ENCODE assay signal across 23 mouse cellular contexts in the genomic region with DNA sequence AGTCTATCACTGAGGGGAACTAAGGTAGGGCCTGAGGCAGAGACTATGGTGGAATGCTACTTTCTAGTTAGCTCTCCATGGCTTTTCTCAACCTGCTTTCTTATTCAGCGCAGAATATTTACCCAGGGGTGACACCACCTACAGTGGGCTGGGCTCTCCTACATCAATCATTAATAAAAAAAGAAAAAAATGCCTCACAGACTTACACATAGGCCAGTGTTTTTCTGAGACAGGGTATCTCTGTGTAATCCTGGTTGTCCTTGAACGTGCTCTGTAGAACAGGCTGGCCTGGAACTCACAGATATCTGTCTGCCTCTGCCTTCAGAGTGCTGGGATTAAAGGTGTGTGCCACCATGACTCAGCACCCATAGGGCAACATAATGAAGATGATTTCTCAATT. TPM values are rescaled to one million over a fixed set of nuclear protein-coding genes. Genes with fewer than 3 reads are reported as not detected.
A peak's percentile ranks its signal among the peaks of the same experiment; 100 is the strongest.
DNase-seq lines count a peak whose midpoint lies in the region; ATAC-seq and TF ChIP-seq lines count a peak whose summit lies in the region.
"Had no signal": no experiment of that assay in that cellular context is flagged by ENCODE, and none has a peak within 500 bp of the region (broad histone marks: within the 10 kb centered on the region; RNA-seq: fewer than 3 reads in every experiment).

No protein-coding gene starts in this region.

- peak; percentile 61 for DNase-seq in midbrain, embryonic 11.5 days (ENCODE audit: low spot score, missing footprints)
- DNase-seq in testis, postnatal 14 days (ENCODE audit: low spot score), result no peak
- no peak for DNase-seq in heart, adult 2 months
- DNase-seq: adrenal gland, adult 2 months; adrenal gland, postnatal 10 days; adrenal gland, postnatal 25 days; cerebellum, adult 11 months; cerebellum, adult 18-20 months; cerebellum, adult 8-10 months; cerebellum, adult 9-11 months; cerebellum, postnatal 14 days; cerebellum, postnatal 36 days; embryo, embryonic 11 days had no signal

- no peaks in the 10 kb centered on the region for H3K27me3 ChIP-seq in midbrain, embryonic 11.5 days (ENCODE audit: control insufficient read depth, insufficient read depth, low read length)
- H3K27me3 ChIP-seq in midbrain, embryonic 15.5 days (replicated peaks), result no peaks in the 10 kb centered on the region
- no peaks in the 10 kb centered on the region for H3K27me3 ChIP-seq in intestine, embryonic 16.5 days (replicated peaks; ENCODE audit: control insufficient read depth, insufficient read depth, low read length)
- H3K27me3 ChIP-seq in stomach, embryonic 15.5 days (replicated peaks), result no peaks in the 10 kb centered on the region
- H3K27me3 ChIP-seq in heart, adult 2 months (ENCODE audit: control insufficient read depth, insufficient read depth, low read length), result no peaks in the 10 kb centered on the region
- H3K27me3 ChIP-seq: embryonic facial prominence, embryonic 13.5 days; embryonic facial prominence, embryonic 15.5 days had no signal

- no peak overlapping the region for H3K4me2 ChIP-seq in midbrain, embryonic 11.5 days
- H3K4me2 ChIP-seq in midbrain, embryonic 15.5 days, result no peak overlapping the region
- H3K4me2 ChIP-seq in intestine, embryonic 16.5 days (ENCODE audit: low read depth, low read length), result no peak overlapping the region
- no peak overlapping the region for H3K4me2 ChIP-seq in stomach, embryonic 15.5 days
- H3K4me2 ChIP-seq: embryonic facial prominence, embryonic 13.5 days; embryonic facial prominence, embryonic 15.5 days; forebrain, embryonic 12.5 days had no signal

- no peak for TF ChIP-seq CTCF in heart, adult 2 months (IDR thresholded peaks at IDR 0.05)

- no peak overlapping the region for H3K27ac ChIP-seq in midbrain, embryonic 11.5 days (ENCODE audit: low read depth, low read length)
- no peak overlapping the region for H3K27ac ChIP-seq in midbrain, embryonic 15.5 days
- H3K27ac ChIP-seq in intestine, embryonic 16.5 days (ENCODE audit: low read length), result no peak overlapping the region
- no peak overlapping the region for H3K27ac ChIP-seq in stomach, embryonic 15.5 days
- H3K27ac ChIP-seq in heart, adult 2 months, result no peak overlapping the region
- H3K27ac ChIP-seq: embryonic facial prominence, embryonic 13.5 days; embryonic facial prominence, embryonic 15.5 days; forebrain, embryonic 10.5 days; forebrain, embryonic 12.5 days had no signal

- no peaks in the 10 kb centered on the region for H3K36me3 ChIP-seq in midbrain, embryonic 11.5 days (ENCODE audit: control insufficient read depth, insufficient read depth, low read length)
- H3K36me3 ChIP-seq in midbrain, embryonic 15.5 days (replicated peaks), result no peaks in the 10 kb centered on the region
- H3K36me3 ChIP-seq in intestine, embryonic 16.5 days (ENCODE audit: control insufficient read depth, insufficient read depth, low read length), result no peaks in the 10 kb centered on the region
- no peaks in the 10 kb centered on the region for H3K36me3 ChIP-seq in stomach, embryonic 15.5 days
- H3K36me3 ChIP-seq in heart, adult 2 months (ENCODE audit: control insufficient read depth, insufficient read depth, low read length), result no peaks in the 10 kb centered on the region
- H3K36me3 ChIP-seq: embryonic facial prominence, embryonic 13.5 days; embryonic facial prominence, embryonic 15.5 days; forebrain, embryonic 10.5 days; forebrain, embryonic 12.5 days had no signal

- peaks cover 10% of the 10 kb centered on the region; the same call in 1 of the 2 replicates for H3K4me1 ChIP-seq in midbrain, embryonic 11.5 days (ENCODE audit: control insufficient read depth, insufficient read depth, low read length)
- H3K4me1 ChIP-seq in midbrain, embryonic 15.5 days, result peaks cover 10% of the 10 kb centered on the region
- H3K4me1 ChIP-seq in intestine, embryonic 16.5 days (ENCODE audit: control insufficient read depth, insufficient read depth, low read length), result no peaks in the 10 kb centered on the region
- H3K4me1 ChIP-seq in stomach, embryonic 15.5 days, result peaks cover 6% of the 10 kb centered on the region; the same call in 1 of the 2 replicates
- no peaks in the 10 kb centered on the region for H3K4me1 ChIP-seq in heart, adult 2 months (ENCODE audit: control insufficient read depth, insufficient read depth, low read length)

- no peak for TF ChIP-seq POLR2A in heart, adult 2 months (IDR thresholded peaks at IDR 0.05; ENCODE audit: insufficient read depth, low read depth, low read length)

- TF ChIP-seq EP300 in heart, adult 2 months (IDR thresholded peaks at IDR 0.05; ENCODE audit: insufficient read depth, low read depth, low read length), result no peak

- intact Hi-C loops in heart, adult 2 months (cut with DNase I), result no loop called here

- WGBS in midbrain, embryonic 11.5 days, result 87% methylated on average over 2 of the region's 2 CpGs
- WGBS in midbrain, embryonic 15.5 days, result 92% methylated on average over 2 of the region's 2 CpGs
- 63% methylated on average over 2 of the region's 2 CpGs for WGBS in intestine, embryonic 16.5 days
- WGBS in stomach, embryonic 15.5 days, result 58% methylated on average over 2 of the region's 2 CpGs
- 94% methylated on average over 2 of the region's 2 CpGs for WGBS in heart, adult 2 months

- H3K9me3 ChIP-seq in midbrain, embryonic 11.5 days (ENCODE audit: control insufficient read depth, low read length), result no peaks in the 10 kb centered on the region
- H3K9me3 ChIP-seq in midbrain, embryonic 15.5 days, result no peaks in the 10 kb centered on the region
- no peaks in the 10 kb centered on the region for H3K9me3 ChIP-seq in intestine, embryonic 16.5 days (ENCODE audit: control insufficient read depth, low read length)
- H3K9me3 ChIP-seq in stomach, embryonic 15.5 days, result no peaks in the 10 kb centered on the region
- H3K9me3 ChIP-seq: embryonic facial prominence, embryonic 15.5 days; forebrain, embryonic 10.5 days; forebrain, embryonic 12.5 days had no signal

- H3K4me3 ChIP-seq in midbrain, embryonic 11.5 days (ENCODE audit: low read depth, low read length), result no peak overlapping the region
- H3K4me3 ChIP-seq in midbrain, embryonic 15.5 days, result no peak overlapping the region
- no peak overlapping the region for H3K4me3 ChIP-seq in intestine, embryonic 16.5 days (ENCODE audit: low read length)
- H3K4me3 ChIP-seq in stomach, embryonic 15.5 days (replicated peaks), result no peak overlapping the region
- H3K4me3 ChIP-seq in heart, adult 2 months, result no peak overlapping the region
- H3K4me3 ChIP-seq: embryonic facial prominence, embryonic 13.5 days; embryonic facial prominence, embryonic 15.5 days; forebrain, embryonic 10.5 days; forebrain, embryonic 12.5 days had no signal

- ATAC-seq in midbrain, embryonic 11.5 days (ENCODE audit: low FRiP score), result no peak
- no peak for ATAC-seq in midbrain, embryonic 15.5 days (replicated peaks)
- ATAC-seq in intestine, embryonic 16.5 days, result peak; percentile 53
- ATAC-seq in stomach, embryonic 15.5 days (ENCODE audit: insufficient read depth, low FRiP score, low read depth), result peak; percentile 64; the same call in 1 of the 2 replicates
- ATAC-seq in erythroid progenitor cell, adult 5-6 weeks (replicated peaks; ENCODE audit: low FRiP score, poor library complexity, severe bottlenecking), result no peak
- ATAC-seq: forebrain, embryonic 14.5 days; forebrain, embryonic 16.5 days had no signal

- no peak overlapping the region for H3K9ac ChIP-seq in midbrain, embryonic 11.5 days (ENCODE audit: low read length)
- H3K9ac ChIP-seq in midbrain, embryonic 15.5 days, result no peak overlapping the region
- no peak overlapping the region for H3K9ac ChIP-seq in intestine, embryonic 16.5 days (ENCODE audit: low read depth, low read length)
- no peak overlapping the region for H3K9ac ChIP-seq in stomach, embryonic 15.5 days
- H3K9ac ChIP-seq in heart, adult 2 months (ENCODE audit: low read depth, low read length), result no peak overlapping the region
- H3K9ac ChIP-seq: embryonic facial prominence, embryonic 13.5 days; embryonic facial prominence, embryonic 15.5 days; forebrain, embryonic 12.5 days had no signal

- H3K79me2 ChIP-seq in heart, adult 2 months (replicated peaks; ENCODE audit: control insufficient read depth, insufficient read depth, low read length), result no peaks in the 10 kb centered on the region

RNA-seq across cellular contexts. Expression of a gene that starts 2.4 kb away (rescaled TPM):
- polyA plus RNA-seq in midbrain, embryonic 11.5 days (2014; fragmentation: Nextera tagmentation; extraction: Ambion mirVana), result 23.7 and 23.9 TPM in 2 replicates
- 15.3 and 16.1 TPM in 2 replicates for polyA plus RNA-seq in midbrain, embryonic 15.5 days (2015; fragmentation: Nextera tagmentation; extraction: Ambion mirVana)
- 15.4 and 19.0 TPM in 2 replicates for polyA plus RNA-seq in intestine, embryonic 16.5 days (2015; fragmentation: Nextera tagmentation; extraction: Ambion mirVana)
- polyA plus RNA-seq in stomach, embryonic 15.5 days (2015; fragmentation: Nextera tagmentation; extraction: Ambion mirVana), result 17.8 and 18.6 TPM in 2 replicates
- 1 to 10 TPM; 3.3 to 3.7 TPM for total RNA-seq in heart, adult 2 months (2021)
- 3.6 and 4.1 TPM in 2 replicates for polyA plus RNA-seq in heart, adult 2 months (2012; rRNA removed)
- total RNA-seq in erythroid progenitor cell, adult 5-6 weeks (2015; ENCODE audit: low replicate concordance), result 16.6 and 21.4 TPM in 2 replicates
- 24.1 and 25.2 TPM in 2 replicates for total RNA-seq in erythroid progenitor cell, adult 5-6 weeks (2017; ENCODE audit: low replicate concordance)

Comparison
In these comparisons a context has a peak if more than half of its experiments do, and no peak if none do; other contexts are left out.
1. ATAC-seq: peak in intestine, embryonic 16.5 days (single experiment) and stomach, embryonic 15.5 days (single experiment); none in midbrain, embryonic 11.5 days (single experiment), midbrain, embryonic 15.5 days (single experiment) and erythroid progenitor cell, adult 5-6 weeks (single experiment).